Mouse (Mus musculus) central nervous system, embryonic 18 days (tissue): ENCODE results near the gene Hba-x. TPM values are rescaled to one million over a fixed set of nuclear protein-coding genes. Genes with fewer than 3 reads are reported as not detected.

ENCODE experiments used
- polyA plus RNA-seq: library from polyadenylated mRNA; depleted of rRNA; stranded (reverse); fragments of >200 nt; gene quantifications from 2 replicates; pipeline ENCODE4 v1.2.3, GENCODE M21; 2012; rRNA removed

Gene Hba-x
- polyA plus RNA-seq, result 0.07 and 0.21 TPM in 2 replicates

GRCm38 (mm10) chr11:32276347-32276746, at the start of gene Hba-x:
Gene Hba-x, plus strand, starts transcription at chr11:32276400.

GRCm38 (mm10) chr11:32267188-32267884, 8.9 kb upstream of the Hba-x start, which contains the start of gene Nprl3:
Gene Nprl3, minus strand, starts transcription at chr11:32267707.

GRCm38 (mm10) chr11:32283091-32283777, 7.0 kb downstream of the Hba-x start, which contains the start of gene Hba-a1:
Gene Hba-a1, plus strand, starts transcription at chr11:32283511.

GRCm38 (mm10) chr11:32286695-32287492, 10.7 kb downstream of the Hba-x start, which contains the start of gene Hbq1b:
Gene Hbq1b, plus strand, starts transcription at chr11:32286965.

GRCm38 (mm10) chr11:32296203-32296602, 20.0 kb downstream of the Hba-x start, which contains the start of gene Hba-a2:
Gene Hba-a2, plus strand, starts transcription at chr11:32296489.

GRCm38 (mm10) chr11:32299865-32300264, 23.7 kb downstream of the Hba-x start, which contains the start of gene Hbq1a:
Gene Hbq1a, plus strand, starts transcription at chr11:32300069.

Other genes starting within 250 kb of the Hba-x start
- gene Il9r, start 76.1 kb upstream of the Hba-x start, polyA plus RNA-seq, result not detected in 2 replicates
- 49.3 and 57.1 TPM in 2 replicates for gene Snrnp25, start 71.0 kb upstream of the Hba-x start, polyA plus RNA-seq
- gene Rhbdf1, start 54.1 kb upstream of the Hba-x start, polyA plus RNA-seq, result 32.1 and 32.8 TPM in 2 replicates
- gene Mpg, start 49.9 kb upstream of the Hba-x start, polyA plus RNA-seq, result 17.2 TPM in 2 replicates
- gene Nprl3, start 8.7 kb upstream of the Hba-x start, polyA plus RNA-seq, result 68.8 and 71.5 TPM in 2 replicates
- 446 and 671 TPM in 2 replicates for gene Hba-a1, start 7.1 kb downstream of the Hba-x start, polyA plus RNA-seq
- gene Hbq1b, start 10.6 kb downstream of the Hba-x start, polyA plus RNA-seq, result 7.5 and 8.5 TPM in 2 replicates
- 1,065 and 1,539 TPM in 2 replicates for gene Hba-a2, start 20.1 kb downstream of the Hba-x start, polyA plus RNA-seq
- gene Hbq1a, start 23.7 kb downstream of the Hba-x start, polyA plus RNA-seq, result 3.1 and 3.2 TPM in 2 replicates
- 26.3 and 27.1 TPM in 2 replicates for gene Sh3pxd2b, start 71.4 kb downstream of the Hba-x start, polyA plus RNA-seq
- 55.1 and 59.0 TPM in 2 replicates for gene Ubtd2, start 179.0 kb downstream of the Hba-x start, polyA plus RNA-seq